Mouse (Mus musculus) ES-Bruce4 (cell line): ENCODE results near the gene Fuz.

Source experiments
- CTCF ChIP-seq: IDR thresholded peaks from one replicate; pipeline ENCODE4 v1.8.1; 2011; ENCODE audit warnings: low read depth, low read length
- EP300 ChIP-seq: IDR thresholded peaks from 2 replicates; pipeline ENCODE4 v1.6.1; 2011; ENCODE audit warnings: low read depth, low read length; ENCODE audit not compliant: insufficient read depth
- POLR2A ChIP-seq: IDR thresholded peaks from one replicate; pipeline ENCODE4 v1.8.1; 2011; ENCODE audit warnings: low read length; ENCODE audit not compliant: insufficient read depth

- no peak for TF ChIP-seq POLR2A
- TF ChIP-seq CTCF: no peak
- TF ChIP-seq EP300: no peak
Measured at GRCm38 (mm10) chr7:44890180-44890579, 5.7 kb upstream of the Fuz start.
